Mouse (Mus musculus): ENCODE results near the gene Plpp7. TPM values are rescaled to one million over a fixed set of nuclear protein-coding genes. Genes with fewer than 3 reads are reported as not detected.

Gene Plpp7
- polyA plus RNA-seq, 1 experiment from 2014 or later, result 21.7 TPM

- H3K27ac ChIP-seq, result no peak overlapping the region
- H3K9me3 ChIP-seq, result no peaks in the 10 kb centered on the region
- no peak for ATAC-seq (ENCODE audit: low FRiP score)
- H3K4me1 ChIP-seq (replicated peaks), result 0 out of 2 replicates have a peak, but pooled peaks cover 3% of the 10 kb centered on the region
- no peak overlapping the region for H3K4me3 ChIP-seq
- no peak overlapping the region for H3K9ac ChIP-seq
- 80% methylated on average over 2 of the region's 2 CpGs for WGBS
- H3K27me3 ChIP-seq, result no peaks in the 10 kb centered on the region
- H3K4me2 ChIP-seq, result no peak overlapping the region
- H3K36me3 ChIP-seq, result peaks cover 29% of the 10 kb centered on the region
These were observed 17.2 kb downstream of the Plpp7 start for GRCm38 (mm10) chr2:32112548-32112947.

- Histone ChIP-seq H3K4me2 (no peak overlapping the region), H3K9ac (no peak overlapping the region), H3K27me3 (no peaks in the 10 kb centered on the region), H3K4me1 (replicated peaks) (no peaks in the 10 kb centered on the region), H3K4me3 (no peak overlapping the region), H3K36me3 (peaks cover 5% of the 10 kb centered on the region; the same call in 1 of the 2 replicates), H3K9me3 (no peaks in the 10 kb centered on the region), H3K27ac (no peak overlapping the region)
- WGBS, result 92% methylated on average over 4 of the region's 4 CpGs
- no peak for ATAC-seq (ENCODE audit: low FRiP score)
These were observed 20.5 kb downstream of the Plpp7 start for GRCm38 (mm10) chr2:32115851-32116268.

GRCm38 (mm10) chr2:32119802-32120750 is 24.7 kb downstream of the Plpp7 start:
- Histone ChIP-seq H3K9me3 (no peaks in the 10 kb centered on the region), H3K27ac (no peak overlapping the region), H3K9ac (no peak overlapping the region), H3K27me3 (no peaks in the 10 kb centered on the region), H3K36me3 (no peaks in the 10 kb centered on the region), H3K4me3 (no peak overlapping the region), H3K4me1 (replicated peaks) (no peaks in the 10 kb centered on the region), H3K4me2 (no peak overlapping the region)
- WGBS, result 91% methylated on average over 20 of the region's 20 CpGs
- ATAC-seq (ENCODE audit: low FRiP score), result no peak

GRCm38 (mm10) chr2:32121150-32121549 is 25.8 kb downstream of the Plpp7 start:
- H3K9me3 ChIP-seq, result no peaks in the 10 kb centered on the region
- WGBS, result 62% methylated on average over 5 of the region's 5 CpGs
- no peak overlapping the region for H3K4me3 ChIP-seq
- H3K27ac ChIP-seq, result no peak overlapping the region
- no peaks in the 10 kb centered on the region for H3K36me3 ChIP-seq
- H3K4me1 ChIP-seq (replicated peaks), result no peaks in the 10 kb centered on the region
- no peaks in the 10 kb centered on the region for H3K27me3 ChIP-seq
- ATAC-seq (ENCODE audit: low FRiP score), result no peak
- 0 out of 2 replicates have a peak overlapping the region, but pooled peaks have one; percentile 19 for H3K9ac ChIP-seq
- no peak overlapping the region for H3K4me2 ChIP-seq

GRCm38 (mm10) chr2:32121785-32122184 is 26.5 kb downstream of the Plpp7 start:
- H3K4me3 ChIP-seq, result no peak overlapping the region
- no peaks in the 10 kb centered on the region for H3K36me3 ChIP-seq
- no peak overlapping the region for H3K4me2 ChIP-seq
- no peak for ATAC-seq (ENCODE audit: low FRiP score)
- H3K9ac ChIP-seq, result no peak overlapping the region
- no peak overlapping the region for H3K27ac ChIP-seq
- no peaks in the 10 kb centered on the region for H3K27me3 ChIP-seq
- 84% methylated on average over 2 of the region's 2 CpGs for WGBS
- no peaks in the 10 kb centered on the region for H3K4me1 ChIP-seq (replicated peaks)
- H3K9me3 ChIP-seq, result no peaks in the 10 kb centered on the region

GRCm38 (mm10) chr2:32127653-32128535 is 32.6 kb downstream of the Plpp7 start:
- peaks cover 14% of the 10 kb centered on the region for H3K4me1 ChIP-seq (replicated peaks)
- H3K4me2 ChIP-seq, result no peak overlapping the region
- H3K27ac ChIP-seq, result no peak overlapping the region
- no peak overlapping the region for H3K9ac ChIP-seq
- 35% methylated on average over 16 of the region's 16 CpGs for WGBS
- no peak for ATAC-seq (ENCODE audit: low FRiP score)
- no peaks in the 10 kb centered on the region for H3K36me3 ChIP-seq
- 0 out of 2 replicates have a peak, but pooled peaks cover 6% of the 10 kb centered on the region for H3K27me3 ChIP-seq
- H3K4me3 ChIP-seq, result no peak overlapping the region
- no peaks in the 10 kb centered on the region for H3K9me3 ChIP-seq

GRCm38 (mm10) chr2:32128536-32128841 is 33.2 kb downstream of the Plpp7 start:
- H3K27ac ChIP-seq, result no peak overlapping the region
- 88% methylated on average over 5 of the region's 5 CpGs for WGBS
- 0 out of 2 replicates have a peak, but pooled peaks cover 6% of the 10 kb centered on the region for H3K27me3 ChIP-seq
- H3K4me1 ChIP-seq (replicated peaks), result peaks cover 14% of the 10 kb centered on the region
- no peak overlapping the region for H3K9ac ChIP-seq
- no peak overlapping the region for H3K4me3 ChIP-seq
- no peak overlapping the region for H3K4me2 ChIP-seq
- H3K9me3 ChIP-seq, result no peaks in the 10 kb centered on the region
- no peaks in the 10 kb centered on the region for H3K36me3 ChIP-seq
- ATAC-seq (ENCODE audit: low FRiP score), result no peak

- no peak overlapping the region for H3K4me3 ChIP-seq
- no peak overlapping the region for H3K4me2 ChIP-seq
- WGBS, result 56% methylated on average over 11 of the region's 11 CpGs
- H3K4me1 ChIP-seq (replicated peaks), result peaks cover 14% of the 10 kb centered on the region
- no peaks in the 10 kb centered on the region for H3K36me3 ChIP-seq
- ATAC-seq (ENCODE audit: low FRiP score), result no peak
- H3K9ac ChIP-seq, result no peak overlapping the region; the same call in 1 of the 2 replicates
- H3K9me3 ChIP-seq, result no peaks in the 10 kb centered on the region
- 0 out of 2 replicates have a peak, but pooled peaks cover 6% of the 10 kb centered on the region for H3K27me3 ChIP-seq
- no peak overlapping the region for H3K27ac ChIP-seq
These were observed 34.2 kb downstream of the Plpp7 start for GRCm38 (mm10) chr2:32129383-32130074.

GRCm38 (mm10) chr2:32130435-32130834 is 35.1 kb downstream of the Plpp7 start:
- no peak for ATAC-seq (ENCODE audit: low FRiP score)
- Histone ChIP-seq H3K4me3 (no peak overlapping the region), H3K9me3 (no peaks in the 10 kb centered on the region), H3K36me3 (no peaks in the 10 kb centered on the region), H3K27ac (no peak overlapping the region), H3K9ac (no peak overlapping the region), H3K4me2 (no peak overlapping the region), H3K27me3 (0 out of 2 replicates have a peak, but pooled peaks cover 6% of the 10 kb centered on the region), H3K4me1 (replicated peaks) (peaks cover 14% of the 10 kb centered on the region)
- 35% methylated on average over 6 of the region's 6 CpGs for WGBS

GRCm38 (mm10) chr2:32131205-32131834 is 36.0 kb downstream of the Plpp7 start:
- Histone ChIP-seq H3K27me3 (0 out of 2 replicates have a peak, but pooled peaks cover 6% of the 10 kb centered on the region), H3K4me2 (no peak overlapping the region), H3K4me1 (replicated peaks) (peaks cover 14% of the 10 kb centered on the region), H3K36me3 (no peaks in the 10 kb centered on the region), H3K4me3 (no peak overlapping the region), H3K9me3 (no peaks in the 10 kb centered on the region), H3K27ac (no peak overlapping the region), H3K9ac (no peak overlapping the region)
- no peak for ATAC-seq (ENCODE audit: low FRiP score)
- 85% methylated on average over 9 of the region's 9 CpGs for WGBS

- WGBS, result 66% methylated on average over 6 of the region's 6 CpGs
- ATAC-seq (ENCODE audit: low FRiP score), result no peak
- no peak overlapping the region for H3K27ac ChIP-seq
- H3K27me3 ChIP-seq, result 0 out of 2 replicates have a peak, but pooled peaks cover 6% of the 10 kb centered on the region
- H3K4me3 ChIP-seq, result no peak overlapping the region
- H3K9me3 ChIP-seq, result no peaks in the 10 kb centered on the region
- H3K36me3 ChIP-seq, result no peaks in the 10 kb centered on the region
- no peak overlapping the region for H3K4me2 ChIP-seq
- no peak overlapping the region for H3K9ac ChIP-seq
- H3K4me1 ChIP-seq (replicated peaks), result peaks cover 17% of the 10 kb centered on the region
These were observed 36.7 kb downstream of the Plpp7 start for GRCm38 (mm10) chr2:32131866-32132566.

Data from hindbrain, embryonic 13.5 days (tissue).